Mouse (Mus musculus) gastrocnemius, adult 2 months (tissue): ENCODE data around the gene Ube4b. TPM values are rescaled to one million over a fixed set of nuclear protein-coding genes. Genes with fewer than 3 reads are reported as not detected.

Experiments
- DNase-seq: peaks from one replicate; pipeline ENCODE4 v3.0.0; 2022
- H3K27ac ChIP-seq: fragments of 200-600 bp; 2 replicates; pipeline ENCODE4 v1.8.1; 2022; ENCODE audit warnings: mild to moderate bottlenecking
- H3K4me3 ChIP-seq: fragments of 200-600 bp; 2 replicates; pipeline ENCODE4 v1.8.1; 2022; ENCODE audit warnings: mild to moderate bottlenecking, moderate library complexity
- CTCF ChIP-seq: fragments of 200-600 bp; IDR thresholded peaks from 2 replicates; pipeline ENCODE4 v1.8.1; 2022; ENCODE audit warnings: antibody characterized with exemption, mild to moderate bottlenecking, moderate library complexity
- intact Hi-C: fragments of 180-260 bp; cut with DNase I; formaldehyde crosslinking; loops from one replicate; pipeline ENCODE4 v1.15.1; 2025
- total RNA-seq, 2 experiments: library from RNA; stranded (reverse); gene quantifications; 2 replicates each; pipeline ENCODE4 v1.2.3; 2021

Ube4b gene
- total RNA-seq, 2 experiments from 2014 or later: 31.1 to 35.9 TPM

DNA sequence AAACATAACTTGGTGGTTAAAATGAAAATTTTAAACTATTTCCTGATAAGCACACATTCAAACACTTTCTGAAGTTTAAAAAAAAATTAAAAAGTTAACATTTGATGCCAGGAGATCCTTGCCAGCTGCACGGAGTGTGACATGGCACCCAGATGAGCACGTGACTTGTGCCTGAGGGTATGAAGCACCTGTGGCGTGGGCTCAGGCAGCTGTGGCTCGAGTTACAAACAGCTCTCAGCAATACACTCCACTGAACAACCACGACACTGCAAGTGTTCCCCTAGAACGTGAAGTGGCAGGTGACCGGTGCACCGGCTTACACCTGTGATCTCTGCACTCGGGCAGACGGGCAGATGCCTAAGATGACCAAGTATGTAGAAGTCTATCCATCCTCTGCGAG lies 51.9 kb downstream of the Ube4b start:
- DNase-seq: no peak
- TF ChIP-seq CTCF: no peak
- intact Hi-C loops: loop anchor here (2.0 to 5.0 kb wide), 2 partner anchors 70 to 168 kb away; no protein-coding TSS in a partner anchor
- Histone ChIP-seq H3K27ac (no peak overlapping the region), H3K4me3 (no peak overlapping the region)

DNA sequence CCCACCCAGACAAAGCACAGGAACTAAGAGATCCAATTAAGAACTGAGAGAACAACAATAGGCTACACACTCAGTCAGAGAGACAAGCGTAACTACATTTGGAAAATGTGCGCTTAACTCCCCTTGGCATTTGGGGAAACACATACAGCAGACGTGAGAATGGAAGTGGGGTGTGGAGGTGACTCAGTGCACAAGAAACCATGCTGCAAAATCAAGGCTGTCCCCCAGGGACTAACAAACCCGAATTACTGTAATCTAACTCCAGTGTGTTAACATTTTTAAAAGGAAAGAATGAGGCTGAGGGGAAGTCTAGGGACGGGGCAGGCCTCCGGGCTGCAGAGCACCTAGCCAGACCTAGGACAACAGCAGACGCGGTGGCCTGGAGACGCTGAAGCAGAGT lies 52.6 kb downstream of the Ube4b start:
- no peak for DNase-seq
- no peak for TF ChIP-seq CTCF
- Histone ChIP-seq H3K27ac (no peak overlapping the region), H3K4me3 (no peak overlapping the region)
- intact Hi-C loops: loop anchor here (2.0 to 5.0 kb wide), 2 partner anchors 71 to 168 kb away; no protein-coding TSS in a partner anchor

DNA sequence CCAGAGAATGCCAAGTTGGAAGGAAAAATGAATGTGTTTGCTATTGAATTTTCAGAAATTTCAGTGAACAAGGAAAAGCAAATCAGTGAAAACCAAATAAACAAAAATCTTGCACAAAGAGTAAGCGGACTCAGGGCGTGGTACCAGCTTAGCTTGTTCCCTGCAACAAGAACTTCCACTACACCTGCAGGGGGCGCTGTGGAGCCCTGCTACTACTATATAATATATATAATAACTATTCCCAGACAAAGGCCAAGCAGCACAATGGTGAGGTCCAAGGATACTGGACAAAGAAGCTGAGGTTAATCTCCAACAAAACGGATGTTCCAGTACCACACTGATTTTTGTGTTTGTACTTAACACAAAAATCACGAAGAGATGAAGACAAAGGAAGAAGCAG lies 53.1 kb downstream of the Ube4b start:
- no peak overlapping the region for H3K4me3 ChIP-seq
- intact Hi-C loops: loop anchor here (5.0 kb wide), 1 partner anchor 169 kb away; no protein-coding TSS in a partner anchor
- DNase-seq: peak; percentile 66
- no peak overlapping the region for H3K27ac ChIP-seq
- TF ChIP-seq CTCF: peak; percentile 84

DNA sequence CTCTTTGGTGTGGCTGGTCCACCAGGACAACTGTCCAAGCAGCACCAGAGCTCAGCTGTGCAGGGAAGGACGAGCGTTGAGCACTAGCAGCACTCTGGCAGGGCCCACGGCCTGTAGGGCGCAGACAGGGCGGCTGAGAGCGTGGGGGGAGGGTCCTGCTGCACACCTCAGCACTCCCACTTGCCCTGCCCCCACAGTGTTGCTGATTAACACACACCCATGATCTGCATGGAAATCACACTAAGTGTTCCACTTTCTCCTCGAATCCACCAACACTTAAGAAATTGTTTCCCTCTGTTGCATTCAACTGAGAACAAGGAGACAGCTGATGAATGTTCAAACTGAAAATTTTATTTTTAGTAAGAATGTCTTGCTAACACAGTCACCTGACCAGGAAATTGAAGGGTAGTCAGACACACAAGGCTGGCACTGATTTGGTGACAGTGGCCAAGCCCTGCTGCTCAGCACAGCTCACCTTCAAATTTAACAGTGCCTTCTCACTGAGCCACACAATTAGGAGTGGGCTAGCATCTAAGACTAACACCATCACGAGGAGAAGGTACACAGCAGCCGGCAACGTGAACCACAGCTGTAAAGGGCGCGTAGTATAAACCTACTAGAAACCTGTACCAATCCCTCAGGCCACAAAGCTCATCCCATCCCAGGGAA lies 60.7 kb downstream of the Ube4b start:
- intact Hi-C loops: no loop called here
- H3K4me3 ChIP-seq: no peak overlapping the region
- no peak for TF ChIP-seq CTCF
- no peak for DNase-seq
- peak overlapping the region; percentile 24; the same call in 1 of the 2 replicates for H3K27ac ChIP-seq

DNA sequence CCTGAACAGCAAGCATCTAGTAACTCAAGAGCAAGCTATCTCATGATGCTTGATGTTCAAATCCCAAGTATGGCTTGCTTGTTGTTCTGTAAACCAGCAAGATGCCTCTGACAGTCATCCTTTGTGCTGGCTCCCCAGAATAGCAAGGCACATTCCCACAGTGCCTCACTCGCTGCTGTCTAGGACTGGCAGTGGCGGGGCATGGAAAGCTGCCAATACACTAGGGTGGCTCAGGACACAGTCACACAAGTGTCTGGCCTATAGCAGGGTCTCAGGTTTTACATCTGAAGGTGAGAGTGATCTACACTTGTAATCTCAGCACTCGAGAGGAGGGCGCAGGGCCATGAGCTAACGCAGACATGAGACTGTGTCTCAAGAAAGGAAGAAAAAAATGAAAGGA lies 61.7 kb downstream of the Ube4b start:
- no peak for TF ChIP-seq CTCF
- intact Hi-C loops: no loop called here
- Histone ChIP-seq H3K27ac (peak overlapping the region; percentile 9; the same call in 1 of the 2 replicates), H3K4me3 (no peak overlapping the region)
- peak; percentile 89 for DNase-seq

DNA sequence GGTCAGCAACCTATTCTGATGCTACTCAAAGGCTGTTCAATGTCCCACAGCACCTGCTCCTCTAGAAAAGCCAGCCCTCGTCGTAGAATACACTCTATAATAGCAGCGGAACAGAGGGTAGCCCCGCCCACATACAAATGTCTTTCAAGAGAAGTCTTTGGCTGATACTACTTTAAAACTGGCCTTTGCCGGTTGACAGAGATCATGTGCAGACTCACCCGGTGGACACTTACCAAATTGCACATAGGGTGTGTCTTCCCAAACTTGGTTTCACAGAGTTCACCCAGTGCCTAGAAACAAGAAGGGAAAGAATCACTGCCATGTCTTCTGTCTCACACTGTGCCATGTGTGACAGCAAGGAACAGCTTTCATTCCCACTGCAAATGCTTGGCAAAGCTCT lies 65.5 kb downstream of the Ube4b start:
- intact Hi-C loops: no loop called here
- TF ChIP-seq CTCF: no peak
- no peak for DNase-seq
- Histone ChIP-seq H3K4me3 (no peak overlapping the region), H3K27ac (no peak overlapping the region)

DNA sequence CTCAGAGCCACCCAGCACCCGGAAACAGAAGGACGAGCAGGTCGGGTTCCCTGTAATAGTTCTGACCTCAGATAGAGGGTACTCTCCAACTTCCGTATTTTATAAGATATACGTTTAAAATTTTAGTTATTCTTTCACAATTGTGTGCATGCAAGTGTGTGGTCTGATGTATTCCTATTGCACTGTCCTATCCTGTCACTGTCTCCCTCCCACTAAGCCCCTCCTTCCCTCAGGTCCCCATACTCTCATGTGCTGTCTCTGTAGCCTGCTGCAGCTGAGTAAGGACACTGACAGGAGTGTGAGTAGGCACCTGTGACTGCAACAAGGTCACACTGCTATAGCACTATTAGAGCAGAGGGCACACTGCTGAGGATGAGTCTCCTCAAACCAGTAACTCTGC lies 65.9 kb downstream of the Ube4b start:
- no peak for TF ChIP-seq CTCF
- no peak for DNase-seq
- no peak overlapping the region for H3K27ac ChIP-seq
- intact Hi-C loops: no loop called here
- H3K4me3 ChIP-seq: no peak overlapping the region

DNA sequence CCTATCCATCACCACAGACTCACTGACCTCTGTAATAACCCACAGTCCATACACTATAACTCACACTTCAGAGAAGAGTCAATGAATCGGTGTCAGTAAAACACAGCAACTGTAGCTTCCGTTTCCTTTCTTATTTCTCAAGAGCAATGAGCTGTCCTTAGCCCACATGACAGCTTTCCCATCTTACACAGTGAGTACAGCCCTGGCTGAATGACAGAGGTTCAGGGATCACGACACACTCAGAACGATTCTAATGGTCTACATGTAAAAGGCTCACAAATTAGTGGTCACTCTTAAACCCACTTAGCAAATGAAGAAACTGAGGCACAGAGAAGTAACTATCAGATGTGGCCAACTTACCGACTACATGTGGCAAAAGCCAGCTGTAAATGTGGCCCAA lies 68.6 kb downstream of the Ube4b start:
- Histone ChIP-seq H3K27ac (no peak overlapping the region), H3K4me3 (no peak overlapping the region)
- no peak for DNase-seq
- TF ChIP-seq CTCF: no peak
- intact Hi-C loops: loop anchor here (10.0 kb wide), 1 partner anchor 267 kb away; no protein-coding TSS in a partner anchor

DNA sequence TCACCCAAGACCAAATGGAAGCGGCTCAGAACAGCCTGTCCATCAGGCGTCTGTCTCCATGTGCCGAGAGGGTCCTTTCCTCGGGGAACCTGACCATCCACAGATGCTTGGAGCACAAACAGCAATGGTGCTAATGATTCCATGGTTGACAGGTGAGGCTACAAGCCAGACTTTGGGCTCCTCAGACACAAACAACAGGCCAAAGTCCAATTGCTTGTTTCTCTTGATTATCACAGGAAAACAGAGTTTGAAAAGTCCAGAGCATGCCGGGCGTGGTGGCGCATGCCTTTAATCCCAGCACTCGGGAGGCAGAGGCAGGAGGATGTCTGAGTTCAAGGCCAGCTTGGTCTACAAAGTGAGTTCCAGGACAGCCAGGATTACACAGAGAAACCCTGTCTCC lies 71.9 kb downstream of the Ube4b start:
- Histone ChIP-seq H3K4me3 (no peak overlapping the region), H3K27ac (no peak overlapping the region)
- TF ChIP-seq CTCF: no peak
- DNase-seq: no peak
- intact Hi-C loops: loop anchor here (10.0 kb wide), 1 partner anchor 270 kb away; no protein-coding TSS in a partner anchor

DNA sequence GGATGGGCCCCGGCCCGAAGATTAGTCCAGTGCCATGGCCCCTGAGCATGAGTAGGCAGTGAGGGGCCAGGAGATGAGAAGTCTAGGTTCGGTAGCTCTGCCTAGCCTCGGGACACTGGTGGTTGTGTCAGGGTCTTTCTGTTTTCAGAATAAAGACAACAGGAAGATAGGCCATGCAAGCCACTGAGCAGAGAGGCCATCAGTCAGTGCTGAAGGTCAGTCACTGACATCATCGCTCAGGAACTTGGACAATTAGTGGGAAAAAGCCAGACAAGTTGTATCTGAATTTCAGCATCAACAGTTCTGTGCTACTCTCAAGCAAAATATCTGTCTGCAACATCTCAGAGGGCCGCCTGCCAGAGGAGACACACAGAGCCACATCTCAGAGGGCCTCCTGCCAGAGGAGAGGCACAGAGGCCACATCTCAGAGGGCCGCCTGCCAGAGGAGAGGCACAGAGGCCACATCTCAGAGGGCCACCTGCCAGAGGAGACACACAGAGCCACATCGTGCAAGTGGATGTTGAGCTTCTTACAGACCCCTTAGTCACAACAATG lies 74.9 kb downstream of the Ube4b start:
- peak; percentile 77 for DNase-seq
- Histone ChIP-seq H3K4me3 (no peak overlapping the region), H3K27ac (no peak overlapping the region)
- TF ChIP-seq CTCF: no peak
- intact Hi-C loops: loop anchor here (10.0 kb wide), 1 partner anchor 273 kb away; no protein-coding TSS in a partner anchor

DNA sequence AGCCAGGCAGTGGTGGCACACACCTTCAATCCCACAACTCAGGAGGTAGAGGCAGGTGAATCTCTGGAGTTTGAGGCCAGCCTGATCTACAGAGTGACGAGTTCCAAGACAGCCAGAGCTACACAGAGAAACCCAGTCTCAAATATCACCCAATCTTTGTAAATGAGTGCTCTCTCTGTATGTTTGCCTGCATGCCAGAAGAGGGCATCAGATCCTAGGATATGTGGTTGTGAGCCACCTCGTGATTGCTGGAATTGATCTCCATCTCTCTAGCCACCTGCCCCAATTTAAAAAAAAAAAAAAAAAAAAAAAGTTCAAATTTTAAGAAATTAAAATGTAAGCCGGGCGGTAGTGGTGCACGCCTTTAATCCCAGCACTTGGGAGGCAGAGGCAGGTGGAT lies 77.6 kb downstream of the Ube4b start:
- peak; percentile 53 for TF ChIP-seq CTCF
- Histone ChIP-seq H3K4me3 (no peak overlapping the region), H3K27ac (no peak overlapping the region)
- intact Hi-C loops: loop anchor here (5.0 kb wide), 2 partner anchors 37 to 193 kb away; no protein-coding TSS in a partner anchor
- DNase-seq: no peak

DNA sequence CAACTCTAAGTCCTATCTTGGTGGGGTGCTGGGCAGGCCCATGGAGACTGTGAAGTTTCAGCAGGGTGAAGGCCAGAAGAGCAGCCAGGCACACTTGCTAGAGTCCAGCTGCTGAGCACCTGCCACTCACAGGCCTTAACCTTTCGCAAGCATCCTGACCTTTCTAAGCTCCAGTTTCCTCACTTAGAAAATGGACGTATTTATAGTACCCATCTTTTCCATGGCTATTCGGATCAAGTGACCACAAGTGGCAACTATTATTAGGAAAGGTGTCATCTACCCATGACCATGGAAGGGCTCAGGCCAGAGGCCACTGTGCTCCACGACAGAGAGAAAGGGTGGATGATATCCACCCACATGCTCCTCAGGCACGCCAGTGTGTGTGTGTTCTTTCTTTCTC lies 80.7 kb downstream of the Ube4b start:
- intact Hi-C loops: loop anchor here (5.0 kb wide), 2 partner anchors 34 to 196 kb away; no protein-coding TSS in a partner anchor
- DNase-seq: peak; percentile 80
- Histone ChIP-seq H3K4me3 (no peak overlapping the region), H3K27ac (peak overlapping the region; percentile 87)
- no peak for TF ChIP-seq CTCF

DNA sequence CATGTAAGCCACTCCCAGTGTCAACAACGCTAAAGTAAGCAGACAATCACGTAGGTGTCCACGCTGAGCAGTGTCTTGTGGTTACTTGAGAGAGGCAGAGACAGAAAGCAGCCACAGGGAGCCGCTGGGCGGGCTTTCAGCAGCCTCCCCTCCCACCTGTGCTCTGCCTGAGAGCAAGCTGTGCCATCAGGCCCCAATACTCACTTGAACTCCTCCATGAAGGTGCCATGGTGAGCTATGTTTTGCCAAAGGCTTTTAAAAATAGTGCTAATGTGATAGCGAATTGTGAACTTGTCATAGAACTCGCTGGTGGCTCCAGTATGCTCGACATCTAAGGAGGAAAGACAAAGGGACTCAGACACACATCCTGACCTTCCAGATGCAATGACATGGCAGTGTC lies 82.2 kb downstream of the Ube4b start:
- H3K27ac ChIP-seq: peak overlapping the region; percentile 21; the same call in 1 of the 2 replicates
- H3K4me3 ChIP-seq: no peak overlapping the region
- no peak for TF ChIP-seq CTCF
- intact Hi-C loops: no loop called here
- DNase-seq: no peak

DNA sequence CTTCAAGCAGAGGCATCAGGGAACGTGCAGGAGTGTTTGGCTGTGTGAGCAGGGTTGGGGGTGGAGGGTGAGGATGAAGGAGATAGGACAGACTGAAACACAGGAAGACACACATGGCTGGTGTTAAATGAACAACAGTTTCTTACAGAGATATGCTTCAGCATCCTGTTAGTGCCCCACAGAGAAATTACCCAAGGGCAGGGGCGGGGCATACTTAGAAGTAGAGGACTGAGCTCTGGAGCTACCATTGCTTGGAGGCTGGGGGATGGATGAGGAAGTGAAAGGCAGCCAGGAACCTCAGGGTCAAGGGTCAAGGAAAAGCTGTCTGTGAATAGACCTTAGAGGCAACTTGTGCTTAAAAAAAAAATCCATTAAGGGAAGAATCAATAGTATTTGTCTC lies 85.9 kb downstream of the Ube4b start:
- DNase-seq: no peak
- peak overlapping the region; percentile 53 for H3K27ac ChIP-seq
- intact Hi-C loops: no loop called here
- no peak overlapping the region for H3K4me3 ChIP-seq
- TF ChIP-seq CTCF: no peak
